Mouse (Mus musculus): ENCODE measurements around the gene Adk. TPM values are rescaled to one million over a fixed set of nuclear protein-coding genes. Genes with fewer than 3 reads are reported as not detected.

Adk gene
- polyA plus RNA-seq, 1 experiment, result 21.0 TPM

GRCm38 (mm10) chr14:21052781-21053130 is 382 bp downstream of the Adk start:
- TF ChIP-seq GATA1 (IDR thresholded peaks at IDR 0.05; ENCODE audit: low read length), result no peak

- TF ChIP-seq GATA1 (IDR thresholded peaks at IDR 0.05; ENCODE audit: low read length), result no peak
Observed at GRCm38 (mm10) chr14:21053151-21053550, 777 bp downstream of the Adk start.

- no peak for TF ChIP-seq GATA1 (IDR thresholded peaks at IDR 0.05; ENCODE audit: low read length)
Observed at GRCm38 (mm10) chr14:21053586-21053985, 1.2 kb downstream of the Adk start.

GRCm38 (mm10) chr14:21058972-21059371 is 6.6 kb downstream of the Adk start:
- no peak for TF ChIP-seq GATA1 (IDR thresholded peaks at IDR 0.05; ENCODE audit: low read length)

- TF ChIP-seq GATA1 (IDR thresholded peaks at IDR 0.05; ENCODE audit: low read length), result peak; percentile 27
Observed at GRCm38 (mm10) chr14:21062766-21063513, 10.6 kb downstream of the Adk start.

GRCm38 (mm10) chr14:21064321-21064720 is 11.9 kb downstream of the Adk start:
- TF ChIP-seq GATA1 (IDR thresholded peaks at IDR 0.05; ENCODE audit: low read length), result no peak

- TF ChIP-seq GATA1 (IDR thresholded peaks at IDR 0.05; ENCODE audit: low read length), result no peak
Observed at GRCm38 (mm10) chr14:21065490-21066162, 13.3 kb downstream of the Adk start.

- TF ChIP-seq GATA1 (IDR thresholded peaks at IDR 0.05; ENCODE audit: low read length), result no peak
Observed at GRCm38 (mm10) chr14:21069594-21069993, 17.2 kb downstream of the Adk start.

GRCm38 (mm10) chr14:21073981-21074380 is 21.6 kb downstream of the Adk start:
- TF ChIP-seq GATA1 (IDR thresholded peaks at IDR 0.05; ENCODE audit: low read length), result peak; percentile 94

GRCm38 (mm10) chr14:21074398-21075320 is 22.3 kb downstream of the Adk start:
- peak; percentile 42 for TF ChIP-seq GATA1 (IDR thresholded peaks at IDR 0.05; ENCODE audit: low read length)

- TF ChIP-seq GATA1 (IDR thresholded peaks at IDR 0.05; ENCODE audit: low read length), result no peak
Observed at GRCm38 (mm10) chr14:21075751-21076500, 23.6 kb downstream of the Adk start.

GRCm38 (mm10) chr14:21076501-21077194 is 24.3 kb downstream of the Adk start:
- no peak for TF ChIP-seq GATA1 (IDR thresholded peaks at IDR 0.05; ENCODE audit: low read length)

- TF ChIP-seq GATA1 (IDR thresholded peaks at IDR 0.05; ENCODE audit: low read length), result peak; percentile 57
Observed at GRCm38 (mm10) chr14:21077939-21078338, 25.6 kb downstream of the Adk start.

GRCm38 (mm10) chr14:21078511-21078910 is 26.1 kb downstream of the Adk start:
- TF ChIP-seq GATA1 (IDR thresholded peaks at IDR 0.05; ENCODE audit: low read length), result no peak

GRCm38 (mm10) chr14:21082823-21083222 is 30.4 kb downstream of the Adk start:
- TF ChIP-seq GATA1 (IDR thresholded peaks at IDR 0.05; ENCODE audit: low read length), result no peak

Data from G1E-ER4 (cell line).